Mouse (Mus musculus) olfactory bulb, adult 2 months (tissue): Measurements from ENCODE around the gene Itgal.

Source experiments
- CTCF ChIP-seq: fragments of 200-500 bp; IDR thresholded peaks from 2 replicates; pipeline ENCODE4 v1.5.1; 2012; ENCODE audit warnings: low read depth, mild to moderate bottlenecking, low read length, moderate library complexity; ENCODE audit not compliant: insufficient read depth
- POLR2A ChIP-seq: fragments of 200-500 bp; IDR thresholded peaks from 2 replicates; pipeline ENCODE4 v1.6.1; 2012; ENCODE audit warnings: mild to moderate bottlenecking, low read depth, low read length, moderate library complexity; ENCODE audit not compliant: insufficient read depth

DNA sequence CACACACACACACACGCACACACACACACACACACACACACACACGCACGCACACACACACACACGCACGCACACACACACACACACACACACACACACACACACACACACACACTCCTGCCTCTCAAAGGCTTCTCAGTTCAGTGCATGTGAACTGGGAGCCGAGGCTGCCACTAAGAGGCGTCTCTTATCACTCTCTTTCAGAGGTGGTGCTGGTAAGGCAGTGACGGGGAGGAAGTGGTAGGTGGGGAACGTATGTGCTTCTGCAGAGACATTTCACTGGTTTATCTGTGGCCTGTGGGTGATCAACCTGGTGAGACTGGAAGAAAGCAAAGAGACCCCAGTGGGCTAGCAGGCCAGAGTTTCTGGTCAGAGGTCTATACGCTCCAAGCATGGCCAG, 10.9 kb upstream of the Itgal start:
- TF ChIP-seq CTCF (no peak), POLR2A (no peak)
